Mouse (Mus musculus): ENCODE measurements around the gene Cacna1c. TPM values are rescaled to one million over a fixed set of nuclear protein-coding genes. Genes with fewer than 3 reads are reported as not detected.

The Cacna1c gene
- polyA plus RNA-seq, 1 experiment from 2014 or later = 4.7 TPM

- Histone ChIP-seq H3K9ac (ENCODE audit: low read depth, low read length) (no peak overlapping the region), H3K4me1 (ENCODE audit: control insufficient read depth, insufficient read depth, low read depth, low read length) (peaks cover 17% of the 10 kb centered on the region), H3K4me3 (ENCODE audit: low read length) (no peak overlapping the region), H3K9me3 (ENCODE audit: control insufficient read depth, low read length) (no peaks in the 10 kb centered on the region), H3K4me2 (ENCODE audit: low read length) (no peak overlapping the region), H3K27ac (ENCODE audit: low read depth, low read length) (no peak overlapping the region), H3K36me3 (ENCODE audit: control insufficient read depth, insufficient read depth, low read length) (no peaks in the 10 kb centered on the region), H3K27me3 (replicated peaks; ENCODE audit: control insufficient read depth, insufficient read depth, low read length) (no peaks in the 10 kb centered on the region)
- 77% methylated on average over 5 of the region's 5 CpGs for WGBS
- no peak for ATAC-seq
These were observed 85.8 kb downstream of the Cacna1c start for GRCm38 (mm10) chr6:119110369-119110768.

- Histone ChIP-seq H3K27me3 (replicated peaks; ENCODE audit: control insufficient read depth, insufficient read depth, low read length) (no peaks in the 10 kb centered on the region), H3K4me3 (ENCODE audit: low read length) (peak overlapping the region; percentile 77), H3K9me3 (ENCODE audit: control insufficient read depth, low read length) (no peaks in the 10 kb centered on the region), H3K4me2 (ENCODE audit: low read length) (peak overlapping the region; percentile 88), H3K36me3 (ENCODE audit: control insufficient read depth, insufficient read depth, low read length) (no peaks in the 10 kb centered on the region), H3K27ac (ENCODE audit: low read depth, low read length) (peak overlapping the region; percentile 96), H3K9ac (ENCODE audit: low read depth, low read length) (peak overlapping the region; percentile 91), H3K4me1 (ENCODE audit: control insufficient read depth, insufficient read depth, low read depth, low read length) (peaks cover 29% of the 10 kb centered on the region)
- under 1% methylated on average over 63 of the region's 93 CpGs for WGBS
- ATAC-seq = peak; percentile 88
These were observed 87.5 kb downstream of the Cacna1c start for GRCm38 (mm10) chr6:119108466-119109394.

GRCm38 (mm10) chr6:119107856-119108465, 88.3 kb downstream of the Cacna1c start:
- no peaks in the 10 kb centered on the region for H3K36me3 ChIP-seq (ENCODE audit: control insufficient read depth, insufficient read depth, low read length)
- H3K9ac ChIP-seq (ENCODE audit: low read depth, low read length) = peak overlapping the region; percentile 91
- H3K4me1 ChIP-seq (ENCODE audit: control insufficient read depth, insufficient read depth, low read depth, low read length) = peaks cover 29% of the 10 kb centered on the region
- H3K27me3 ChIP-seq (replicated peaks; ENCODE audit: control insufficient read depth, insufficient read depth, low read length) = no peaks in the 10 kb centered on the region
- WGBS = under 1% methylated on average over 48 of the region's 58 CpGs
- peak overlapping the region; percentile 96 for H3K27ac ChIP-seq (ENCODE audit: low read depth, low read length)
- peak overlapping the region; percentile 77 for H3K4me3 ChIP-seq (ENCODE audit: low read length)
- ATAC-seq = peak; percentile 5
- peak overlapping the region; percentile 88 for H3K4me2 ChIP-seq (ENCODE audit: low read length)
- H3K9me3 ChIP-seq (ENCODE audit: control insufficient read depth, low read length) = no peaks in the 10 kb centered on the region

GRCm38 (mm10) chr6:119107140-119107855, 88.9 kb downstream of the Cacna1c start:
- peak overlapping the region; percentile 96 for H3K27ac ChIP-seq (ENCODE audit: low read depth, low read length)
- no peaks in the 10 kb centered on the region for H3K9me3 ChIP-seq (ENCODE audit: control insufficient read depth, low read length)
- peak overlapping the region; percentile 91 for H3K9ac ChIP-seq (ENCODE audit: low read depth, low read length)
- peak; percentile 10; the same call in 1 of the 2 replicates for ATAC-seq
- H3K27me3 ChIP-seq (replicated peaks; ENCODE audit: control insufficient read depth, insufficient read depth, low read length) = no peaks in the 10 kb centered on the region
- peak overlapping the region; percentile 77 for H3K4me3 ChIP-seq (ENCODE audit: low read length)
- no peaks in the 10 kb centered on the region for H3K36me3 ChIP-seq (ENCODE audit: control insufficient read depth, insufficient read depth, low read length)
- H3K4me1 ChIP-seq (ENCODE audit: control insufficient read depth, insufficient read depth, low read depth, low read length) = peaks cover 29% of the 10 kb centered on the region
- H3K4me2 ChIP-seq (ENCODE audit: low read length) = peak overlapping the region; percentile 88
- under 1% methylated on average over 64 of the region's 69 CpGs for WGBS

- Histone ChIP-seq H3K36me3 (ENCODE audit: control insufficient read depth, insufficient read depth, low read length) (no peaks in the 10 kb centered on the region), H3K27ac (ENCODE audit: low read depth, low read length) (no peak overlapping the region), H3K9me3 (ENCODE audit: control insufficient read depth, low read length) (no peaks in the 10 kb centered on the region), H3K27me3 (replicated peaks; ENCODE audit: control insufficient read depth, insufficient read depth, low read length) (no peaks in the 10 kb centered on the region), H3K4me3 (ENCODE audit: low read length) (peak overlapping the region; percentile 77), H3K4me1 (ENCODE audit: control insufficient read depth, insufficient read depth, low read depth, low read length) (peaks cover 29% of the 10 kb centered on the region), H3K4me2 (ENCODE audit: low read length) (peak overlapping the region; percentile 88), H3K9ac (ENCODE audit: low read depth, low read length) (peak overlapping the region; percentile 91)
- WGBS = 16% methylated on average over 7 of the region's 7 CpGs
- ATAC-seq = no peak
These were observed 89.5 kb downstream of the Cacna1c start for GRCm38 (mm10) chr6:119106726-119107125.

GRCm38 (mm10) chr6:119105651-119106595, 90.3 kb downstream of the Cacna1c start:
- Histone ChIP-seq H3K36me3 (ENCODE audit: control insufficient read depth, insufficient read depth, low read length) (no peaks in the 10 kb centered on the region), H3K4me2 (ENCODE audit: low read length) (peak overlapping the region; percentile 88), H3K27ac (ENCODE audit: low read depth, low read length) (no peak overlapping the region), H3K4me3 (ENCODE audit: low read length) (peak overlapping the region; percentile 77), H3K4me1 (ENCODE audit: control insufficient read depth, insufficient read depth, low read depth, low read length) (peaks cover 29% of the 10 kb centered on the region), H3K27me3 (replicated peaks; ENCODE audit: control insufficient read depth, insufficient read depth, low read length) (no peaks in the 10 kb centered on the region), H3K9me3 (ENCODE audit: control insufficient read depth, low read length) (no peaks in the 10 kb centered on the region), H3K9ac (ENCODE audit: low read depth, low read length) (peak overlapping the region; percentile 91)
- WGBS = 16% methylated on average over 11 of the region's 11 CpGs
- ATAC-seq = no peak

- Histone ChIP-seq H3K36me3 (ENCODE audit: control insufficient read depth, insufficient read depth, low read length) (no peaks in the 10 kb centered on the region), H3K9me3 (ENCODE audit: control insufficient read depth, low read length) (no peaks in the 10 kb centered on the region), H3K27me3 (replicated peaks; ENCODE audit: control insufficient read depth, insufficient read depth, low read length) (no peaks in the 10 kb centered on the region), H3K4me2 (ENCODE audit: low read length) (no peak overlapping the region; the same call in 1 of the 2 replicates), H3K9ac (ENCODE audit: low read depth, low read length) (no peak overlapping the region), H3K27ac (ENCODE audit: low read depth, low read length) (no peak overlapping the region), H3K4me1 (ENCODE audit: control insufficient read depth, insufficient read depth, low read depth, low read length) (peaks cover 27% of the 10 kb centered on the region), H3K4me3 (ENCODE audit: low read length) (no peak overlapping the region)
- ATAC-seq = no peak
- WGBS = 41% methylated on average over 8 of the region's 8 CpGs
These were observed 92.0 kb downstream of the Cacna1c start for GRCm38 (mm10) chr6:119104246-119104645.

- WGBS = 86% methylated on average over 9 of the region's 9 CpGs
These were observed 93.3 kb downstream of the Cacna1c start for GRCm38 (mm10) chr6:119102936-119103335.

More at GRCm38 (mm10) chr6:119102936-119103335, 93.3 kb downstream of the Cacna1c start:
- H3K27me3 ChIP-seq (replicated peaks; ENCODE audit: control insufficient read depth, insufficient read depth, low read length) = no peaks in the 10 kb centered on the region
- no peak overlapping the region for H3K4me2 ChIP-seq (ENCODE audit: low read length)
- H3K9ac ChIP-seq (ENCODE audit: low read depth, low read length) = no peak overlapping the region
- H3K9me3 ChIP-seq (ENCODE audit: control insufficient read depth, low read length) = no peaks in the 10 kb centered on the region
- H3K4me3 ChIP-seq (ENCODE audit: low read length) = no peak overlapping the region
- no peak overlapping the region for H3K27ac ChIP-seq (ENCODE audit: low read depth, low read length)
- no peak for ATAC-seq
- H3K4me1 ChIP-seq (ENCODE audit: control insufficient read depth, insufficient read depth, low read depth, low read length) = peaks cover 26% of the 10 kb centered on the region
- no peaks in the 10 kb centered on the region for H3K36me3 ChIP-seq (ENCODE audit: control insufficient read depth, insufficient read depth, low read length)

Data from hindbrain, embryonic 16.5 days (tissue).